Mouse (Mus musculus) hindlimb bud, embryonic 11.5 days (tissue): ENCODE data around the gene Gtf2ird1.

Experiments
- DNase-seq: peaks from one replicate; pipeline ENCODE4 v3.0.0-alpha.2; 2012; ENCODE audit warnings: low read depth, low spot score; ENCODE audit errors: extremely low spot score

The Gtf2ird1 gene

DNA sequence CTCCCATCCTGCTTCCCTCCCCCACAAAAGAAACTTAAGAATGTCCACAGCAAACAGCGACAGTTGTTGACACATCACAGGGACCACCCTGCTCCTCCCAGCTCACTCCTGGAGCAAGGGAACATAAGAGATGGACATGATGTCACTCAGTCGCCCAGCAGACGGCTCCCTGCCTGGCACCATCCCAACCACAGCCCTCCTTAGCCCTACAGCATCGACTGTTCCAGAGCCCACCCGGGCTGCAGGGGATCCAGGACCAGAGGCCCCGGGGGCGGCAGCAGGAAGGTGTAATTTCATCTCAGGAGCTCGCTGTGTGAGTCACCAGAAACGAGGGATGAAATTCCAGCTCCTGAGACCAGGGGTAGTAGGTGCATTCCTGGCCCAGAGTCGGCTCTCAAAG, 10.6 kb downstream of the Gtf2ird1 start:
- DNase-seq: no peak

GRCm38 (mm10) chr5:134445208-134445831, 11.2 kb downstream of the Gtf2ird1 start:
- DNase-seq: no peak

DNA sequence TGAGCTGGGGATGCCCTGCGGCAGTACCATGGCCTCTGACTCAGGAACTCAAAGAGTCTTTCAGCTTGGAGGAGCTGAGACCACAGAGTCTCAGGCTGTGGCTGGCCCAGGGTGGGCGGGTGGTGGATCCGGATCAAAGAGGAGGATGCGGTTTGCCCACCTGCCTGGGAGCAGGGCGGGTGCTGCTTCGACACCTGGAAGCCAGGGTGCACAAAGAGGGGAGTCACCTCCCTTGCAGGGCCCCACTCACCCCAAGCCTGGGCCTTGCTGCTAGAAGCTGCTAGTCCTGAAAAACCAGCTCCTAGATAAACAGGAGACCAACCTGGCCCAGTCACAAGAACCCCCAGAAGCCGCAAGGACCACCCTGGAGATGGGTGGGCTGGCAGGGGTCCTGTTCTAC, 12.0 kb downstream of the Gtf2ird1 start:
- no peak for DNase-seq

- DNase-seq: no peak
Observed at GRCm38 (mm10) chr5:134442066-134442465, 14.4 kb downstream of the Gtf2ird1 start.

GRCm38 (mm10) chr5:134441105-134441504, 15.4 kb downstream of the Gtf2ird1 start:
- DNase-seq: no peak

- DNase-seq: no peak
Observed at GRCm38 (mm10) chr5:134440098-134440497, 16.4 kb downstream of the Gtf2ird1 start.

DNA sequence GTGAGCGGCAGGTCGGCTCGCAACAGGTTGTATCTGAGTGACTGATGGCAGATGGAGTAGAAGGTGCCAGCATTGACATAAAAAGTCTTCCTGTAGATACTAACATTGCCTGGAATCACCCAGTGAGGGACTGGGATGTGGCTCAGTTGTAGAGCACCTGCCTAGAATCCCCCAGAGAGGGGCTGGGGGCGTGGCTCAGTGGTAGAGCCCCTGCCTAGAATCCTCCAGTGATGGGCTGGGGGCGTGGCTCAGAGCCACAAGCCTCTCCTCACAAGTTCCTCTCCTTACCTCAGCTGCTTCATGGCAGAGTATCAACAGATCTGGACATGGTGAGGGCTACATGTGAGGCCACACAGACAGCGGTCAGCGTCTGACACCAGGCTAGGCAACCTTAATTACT, 17.0 kb downstream of the Gtf2ird1 start:
- no peak for DNase-seq

DNA sequence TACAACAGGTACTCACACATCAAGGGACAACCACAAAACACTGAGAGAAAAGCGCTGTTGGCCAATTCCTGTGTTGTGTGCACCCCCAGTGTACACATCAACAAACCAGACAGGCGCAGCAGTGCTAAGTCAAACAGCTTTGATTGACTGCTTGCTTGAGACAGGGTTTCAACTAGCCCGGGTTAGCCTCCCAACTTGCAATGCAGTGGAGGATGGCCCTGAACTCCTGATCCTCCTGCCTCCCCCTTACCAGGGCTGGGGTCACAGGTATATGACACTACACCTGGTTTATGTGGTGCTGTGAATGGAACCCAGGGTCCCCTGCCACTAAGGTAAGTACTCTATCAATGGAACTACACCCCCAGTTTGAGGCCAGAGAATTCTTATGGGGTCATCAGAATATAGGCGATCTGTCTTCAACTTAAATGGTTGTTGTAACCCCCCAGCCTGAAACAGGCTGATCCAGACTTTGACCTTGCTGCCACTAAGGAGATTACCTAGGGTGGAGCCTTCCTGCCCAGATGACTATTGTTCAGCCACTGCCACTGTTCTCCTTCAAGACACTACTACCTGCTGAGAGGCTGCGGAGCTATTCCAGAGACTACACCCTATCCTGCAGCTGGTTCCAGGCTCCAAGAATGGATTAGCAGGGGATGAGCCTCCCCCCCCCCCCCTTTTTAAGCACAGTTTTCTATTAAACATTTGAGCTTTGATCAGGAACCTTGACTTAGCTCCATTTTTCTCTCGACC, 17.7 kb downstream of the Gtf2ird1 start:
- no peak for DNase-seq

DNA sequence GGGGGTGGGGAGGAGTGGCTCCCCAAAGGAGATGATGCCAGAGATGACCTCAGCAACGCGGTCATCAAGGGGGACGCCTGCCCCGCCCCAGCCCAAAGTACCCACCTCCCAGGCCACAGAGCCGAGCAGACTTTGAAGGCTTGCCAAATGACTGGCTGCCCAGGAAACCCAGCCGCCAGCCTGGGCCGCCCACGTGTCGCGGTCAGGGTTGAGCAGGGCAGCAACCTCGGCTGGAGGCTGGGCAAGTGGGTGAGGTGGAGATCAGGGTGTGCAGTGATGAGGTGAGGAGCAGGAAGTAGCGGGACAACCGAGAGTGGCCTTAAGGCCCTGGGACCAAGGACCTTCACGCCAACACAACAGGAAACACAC, 19.1 kb downstream of the Gtf2ird1 start:
- no peak for DNase-seq

DNA sequence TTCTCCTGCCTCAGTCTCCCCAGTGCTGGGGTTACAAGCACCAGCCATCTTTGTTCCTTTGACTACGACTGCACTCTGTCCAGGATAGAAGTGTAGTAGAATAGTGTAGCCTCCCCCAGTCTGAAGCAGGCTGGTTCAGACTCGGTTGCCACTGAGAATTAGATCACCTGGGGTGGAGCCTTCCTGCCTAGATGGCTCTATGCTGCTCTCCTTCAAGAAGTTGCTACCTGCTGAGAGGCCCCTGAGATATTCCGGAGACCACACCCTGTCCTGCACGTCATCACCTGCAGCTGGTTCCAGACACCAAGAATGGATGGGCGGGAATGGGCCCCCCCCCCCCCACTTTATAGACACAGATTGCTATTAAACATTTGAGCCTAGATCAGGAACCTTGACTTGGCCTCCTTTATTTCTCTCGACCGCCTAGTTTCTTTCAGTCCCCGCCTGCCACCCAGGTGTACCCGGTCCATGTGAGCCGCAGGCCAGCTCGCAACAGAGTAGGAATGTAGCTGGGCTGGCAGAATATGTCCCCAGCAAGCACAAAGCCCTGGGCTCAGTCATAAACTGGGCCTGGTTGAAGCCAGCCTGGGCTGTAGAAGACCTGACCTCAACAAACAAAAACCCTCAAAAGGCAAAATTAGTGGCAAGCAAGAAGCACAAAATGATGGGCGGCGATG, 19.6 kb downstream of the Gtf2ird1 start:
- no peak for DNase-seq

DNA sequence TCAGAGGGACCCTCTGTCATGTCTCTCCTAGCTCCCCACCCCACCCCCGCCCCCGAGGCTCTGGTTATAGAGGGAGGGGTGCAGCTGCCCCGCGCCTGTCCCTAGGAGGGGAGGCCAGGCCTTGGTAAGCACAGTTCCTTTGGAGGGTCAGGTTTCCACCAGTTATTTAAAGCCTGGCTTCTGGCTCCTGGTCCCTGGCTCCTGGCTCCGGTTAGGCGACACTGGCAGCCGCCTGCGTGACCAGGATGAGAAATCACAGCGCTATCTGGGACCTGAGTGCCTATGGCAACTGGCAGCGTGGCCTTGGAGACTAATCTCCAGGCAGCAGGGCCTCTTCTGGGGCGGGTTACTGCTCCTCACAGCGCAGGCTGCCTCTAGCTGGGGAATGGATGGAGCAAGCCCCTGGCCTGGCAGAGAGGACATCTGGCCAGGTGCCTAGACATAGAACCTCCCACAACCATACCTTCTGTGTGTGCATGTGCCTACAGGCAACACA, 20.6 kb downstream of the Gtf2ird1 start:
- DNase-seq: no peak

DNA sequence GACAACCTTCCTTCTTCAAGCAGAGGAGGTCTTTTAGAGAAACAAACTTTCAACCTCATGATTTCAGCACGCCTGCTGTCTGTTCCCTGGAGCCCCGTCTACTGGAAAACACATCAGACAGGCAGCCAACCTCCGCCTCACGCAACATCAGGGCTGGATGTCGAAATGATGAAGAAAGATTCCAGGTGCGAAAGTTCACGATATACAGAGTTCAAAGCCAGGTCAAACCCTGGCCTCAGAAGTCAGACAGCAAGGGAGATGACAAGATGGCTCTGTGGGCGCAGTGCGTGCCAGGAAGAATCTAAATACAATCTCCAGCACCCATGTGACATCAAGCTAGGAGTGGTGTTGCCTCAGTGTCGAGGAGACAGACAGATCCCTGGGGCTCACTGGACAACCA, 23.4 kb downstream of the Gtf2ird1 start:
- no peak for DNase-seq

GRCm38 (mm10) chr5:134430087-134430486, 26.4 kb downstream of the Gtf2ird1 start:
- no peak for DNase-seq

DNA sequence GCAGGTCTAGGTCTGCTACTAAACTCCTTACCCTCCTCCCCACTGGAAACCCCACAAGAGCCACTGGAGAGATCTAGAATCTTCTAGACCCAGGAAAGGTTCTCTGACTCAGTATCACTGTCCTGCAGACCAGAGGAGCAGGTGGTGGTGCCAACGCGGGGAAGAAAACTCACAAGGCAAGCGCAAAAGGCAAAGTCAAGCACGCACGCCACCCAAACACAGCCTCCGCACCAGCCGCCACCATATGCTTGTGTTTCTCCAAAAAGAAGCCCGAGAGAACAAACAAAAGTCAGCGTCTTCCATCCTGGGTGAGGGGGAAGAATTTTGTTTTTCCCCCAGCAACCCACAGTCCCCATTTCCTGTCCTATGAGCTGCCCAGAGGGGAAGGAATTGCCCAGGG, 28.9 kb downstream of the Gtf2ird1 start:
- no peak for DNase-seq

DNA sequence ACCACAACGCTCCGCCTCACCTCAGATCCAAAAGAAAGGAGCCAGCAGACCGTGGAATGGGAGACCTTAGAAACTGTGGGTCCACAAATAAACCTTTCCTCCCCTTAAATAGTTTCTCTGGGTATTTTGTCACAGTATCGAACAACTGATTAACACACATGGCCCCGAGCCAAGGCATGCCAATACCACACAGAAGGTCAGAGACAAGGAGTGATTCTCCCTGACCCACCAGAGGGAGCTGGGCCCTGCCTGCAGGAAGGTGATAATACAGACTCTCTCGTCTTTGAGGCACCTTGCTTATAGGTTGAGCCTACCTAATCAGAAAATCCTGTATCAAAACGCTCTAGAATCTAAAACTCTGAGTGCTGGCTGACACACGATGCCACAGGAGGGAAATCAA, 30.9 kb downstream of the Gtf2ird1 start:
- no peak for DNase-seq

DNA sequence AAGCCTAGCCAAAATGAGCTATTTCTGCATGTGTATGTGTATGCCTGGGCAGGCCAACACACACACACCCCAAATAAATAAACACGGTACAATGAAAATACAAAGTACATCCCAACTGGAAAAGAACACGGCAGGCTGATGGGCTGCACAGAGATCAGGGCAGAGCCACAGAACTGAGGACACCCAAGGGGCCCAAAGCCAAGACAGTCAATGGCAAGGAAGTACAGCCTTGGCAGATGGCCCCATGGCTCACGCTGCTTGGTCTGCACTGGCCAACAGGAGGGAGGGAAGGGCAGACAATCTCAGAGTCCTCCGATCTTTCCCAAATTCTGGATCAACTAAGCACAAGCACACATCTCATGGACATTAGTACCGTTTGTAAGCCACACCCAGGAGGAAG, 32.6 kb downstream of the Gtf2ird1 start:
- DNase-seq: no peak

GRCm38 (mm10) chr5:134423372-134423771, 33.1 kb downstream of the Gtf2ird1 start:
- DNase-seq: no peak

DNA sequence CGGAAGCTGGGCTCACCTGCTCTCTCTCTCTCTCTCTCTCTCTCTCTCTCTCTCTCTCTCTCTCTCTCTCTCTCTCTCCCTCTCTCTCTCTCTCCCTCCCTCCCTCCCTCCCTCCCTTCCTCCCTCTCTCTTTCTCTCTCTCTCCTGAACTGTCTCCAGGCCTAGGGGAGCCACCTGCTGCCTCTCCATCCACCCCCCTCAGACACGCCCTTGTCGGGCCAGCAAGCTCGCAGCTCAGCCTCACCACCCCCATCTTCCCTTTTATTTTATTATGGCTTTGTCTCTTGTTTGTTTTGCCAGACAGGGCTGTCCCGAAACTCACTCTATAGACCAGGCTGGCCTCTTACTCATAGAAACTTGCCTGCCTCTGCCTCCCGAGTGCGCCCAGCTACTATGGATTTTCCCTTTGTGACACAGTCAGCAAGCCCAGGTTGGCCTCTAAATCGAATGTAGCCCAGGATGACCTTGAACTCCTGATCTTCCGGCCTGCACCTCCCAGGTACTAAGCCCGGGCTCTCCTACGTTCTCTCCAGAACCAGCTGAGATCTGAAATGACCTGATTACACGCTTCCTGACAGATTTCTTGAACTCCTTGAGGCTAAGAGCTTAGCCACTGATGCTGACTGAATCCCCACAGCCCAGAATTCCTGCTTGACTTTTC, 34.1 kb downstream of the Gtf2ird1 start:
- DNase-seq: no peak

DNA sequence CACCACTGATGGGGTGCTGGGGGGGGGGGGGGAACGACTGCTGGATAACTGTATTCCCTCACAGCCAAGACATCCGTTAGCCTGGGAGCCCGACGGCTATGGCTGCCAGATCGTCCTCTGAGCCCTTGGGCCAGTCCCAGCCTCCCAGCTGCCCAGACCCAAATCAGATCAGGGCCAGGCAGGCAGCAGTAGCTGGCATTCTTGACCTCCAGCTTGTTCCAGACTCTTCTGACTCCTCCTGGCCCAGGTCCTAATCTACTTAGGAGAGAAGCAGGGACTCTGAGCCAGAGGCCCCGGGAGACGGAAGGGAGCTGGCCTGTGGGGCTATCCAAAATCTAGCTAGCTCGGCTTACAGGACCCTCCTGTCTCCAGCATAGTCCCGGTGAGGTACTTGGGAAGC, 35.5 kb downstream of the Gtf2ird1 start:
- DNase-seq: no peak

DNA sequence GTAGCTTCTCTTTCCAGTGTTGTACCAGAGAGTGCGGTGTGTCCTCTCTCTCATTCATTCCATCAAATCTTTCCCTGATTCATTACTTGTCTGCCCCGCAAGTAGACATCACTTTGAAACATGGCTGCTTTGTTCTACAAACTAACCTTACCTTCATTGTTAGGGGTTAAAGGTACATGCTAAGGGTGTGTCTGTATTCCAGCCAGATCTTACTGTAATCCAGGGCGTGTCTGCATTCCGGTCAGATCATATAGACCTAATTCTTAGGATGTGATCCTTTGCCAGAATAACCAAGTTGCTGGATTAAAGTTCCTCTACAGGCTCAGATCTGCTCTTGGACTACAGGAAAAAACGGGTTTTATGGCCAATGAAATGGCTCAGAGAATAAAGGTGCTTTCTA, 36.8 kb downstream of the Gtf2ird1 start:
- DNase-seq: no peak

DNA sequence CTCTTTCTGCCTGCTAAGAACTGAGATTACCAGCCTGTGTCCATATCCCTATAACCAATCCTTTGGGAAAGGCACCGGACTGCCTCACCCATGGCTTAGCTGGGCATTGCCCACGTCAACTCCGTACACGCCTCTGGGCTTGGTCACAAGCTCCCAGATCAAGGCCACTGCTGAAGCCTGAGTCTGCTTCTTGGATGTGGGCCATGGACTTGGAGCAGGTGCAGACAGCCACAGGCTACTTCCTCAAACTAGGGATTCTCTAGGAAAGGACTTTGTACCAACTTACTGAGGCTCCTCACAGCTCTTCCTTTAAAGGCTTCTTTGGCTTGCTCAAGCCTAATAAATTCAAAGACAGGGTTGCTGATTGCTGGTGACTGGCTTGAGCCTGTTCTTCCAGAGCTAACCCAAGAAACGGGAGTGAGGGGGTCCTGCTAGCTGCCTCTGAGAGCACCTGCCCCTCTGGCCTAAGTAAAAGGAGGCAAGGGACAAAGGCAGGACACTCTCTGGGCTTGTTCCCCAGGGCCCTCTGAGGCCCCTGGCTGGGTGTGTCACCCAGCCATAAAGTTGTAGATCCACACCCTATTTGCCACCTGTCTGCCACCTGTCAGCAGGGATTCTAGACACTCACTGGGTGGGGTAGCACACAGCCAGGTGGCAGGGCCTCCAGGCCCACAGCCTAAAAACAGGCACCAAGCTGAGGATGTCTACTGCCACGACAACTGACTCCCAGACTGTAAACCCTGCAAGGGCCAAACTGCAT, 38.0 kb downstream of the Gtf2ird1 start:
- DNase-seq: no peak
